Mouse (Mus musculus) yolk sac, embryonic 10.5 days (tissue): ENCODE data around the gene Tgm2.

Experiments
- DNase-seq: peaks from one replicate; pipeline ENCODE4 v3.0.0-alpha.2; 2017; ENCODE audit warnings: low spot score

The Tgm2 gene

DNA sequence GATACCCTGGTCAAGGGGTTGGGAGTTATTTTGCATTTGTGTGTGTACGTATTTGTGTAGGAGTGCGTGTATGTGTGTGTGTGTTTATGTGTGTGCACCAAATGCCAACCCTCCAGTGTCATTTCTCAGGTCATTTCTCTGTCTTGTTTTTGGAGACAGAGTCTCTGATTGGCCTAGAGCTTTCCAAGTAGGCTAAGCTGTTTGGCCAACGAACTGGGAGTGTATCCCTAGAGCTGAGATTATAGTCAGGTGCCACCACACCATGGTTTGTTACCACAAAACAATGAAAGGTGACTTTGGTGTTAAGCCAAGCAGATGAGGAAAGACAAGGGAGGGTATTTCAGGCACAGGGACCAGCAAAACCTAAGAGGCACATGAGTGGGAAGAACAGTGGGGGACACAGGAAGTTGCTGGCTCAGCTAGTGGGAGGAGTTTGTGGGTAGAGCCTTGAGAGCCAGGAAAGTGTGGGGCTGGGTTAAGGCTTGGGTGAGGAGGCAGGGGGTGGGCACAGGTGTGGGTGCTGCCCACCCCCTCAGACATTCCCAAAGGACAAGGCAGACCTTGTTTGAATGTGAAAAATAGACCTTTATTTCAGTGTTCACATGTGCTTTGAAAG lies 30.3 kb downstream of the Tgm2 start:
- no peak for DNase-seq

DNA sequence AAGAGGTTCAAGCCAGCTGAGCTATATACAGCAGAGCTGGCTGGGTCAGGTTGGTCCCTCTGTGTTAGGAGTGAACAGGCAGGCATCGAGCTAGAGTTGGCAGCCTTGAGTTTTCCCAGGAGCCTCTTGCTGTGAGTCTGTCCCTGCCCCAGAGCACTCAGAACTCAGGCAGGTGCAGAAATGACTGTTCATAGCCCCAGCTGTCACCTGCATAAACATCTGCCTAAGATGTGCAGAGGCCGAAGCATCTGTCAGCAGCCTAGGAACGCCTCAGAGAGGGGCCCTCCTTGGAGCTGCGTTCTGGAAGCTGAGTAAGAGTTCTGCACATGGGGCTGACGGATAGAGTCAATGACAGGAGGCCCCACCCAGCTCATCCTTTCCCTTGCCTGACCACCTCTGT lies 31.3 kb downstream of the Tgm2 start:
- no peak for DNase-seq

DNA sequence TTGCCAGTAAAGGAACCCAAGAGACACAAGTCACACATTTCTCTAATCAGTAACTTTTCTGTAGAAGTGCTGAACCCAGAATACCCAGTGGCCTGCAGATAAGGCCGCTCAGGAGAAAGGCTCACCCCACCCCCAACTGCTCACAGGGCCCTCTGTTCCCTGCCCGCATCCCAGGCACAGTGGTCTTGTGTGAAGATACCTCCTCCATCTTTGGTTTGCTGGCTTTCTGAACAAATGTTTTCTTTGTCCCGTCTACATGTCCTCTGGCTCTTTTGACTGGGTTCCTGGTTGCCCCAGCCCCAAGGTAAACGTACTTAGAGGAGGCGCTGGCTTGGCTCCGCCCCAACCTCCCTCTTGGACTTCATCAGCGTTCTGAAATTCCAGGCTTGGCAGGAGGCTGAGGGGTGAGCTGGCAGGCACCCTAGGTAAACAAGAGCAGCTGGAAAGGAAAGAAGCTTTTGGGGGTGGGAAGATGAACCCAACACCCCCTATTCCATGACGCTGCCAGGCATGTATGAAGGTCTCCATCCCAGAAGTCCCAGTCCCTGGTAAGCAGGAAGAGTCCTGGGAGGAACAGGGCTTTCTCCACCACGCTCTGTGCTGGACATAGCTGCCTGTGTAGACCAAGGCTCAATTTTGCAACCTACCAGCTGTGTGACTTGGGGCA lies 32.5 kb downstream of the Tgm2 start:
- peak; percentile 85 for DNase-seq

DNA sequence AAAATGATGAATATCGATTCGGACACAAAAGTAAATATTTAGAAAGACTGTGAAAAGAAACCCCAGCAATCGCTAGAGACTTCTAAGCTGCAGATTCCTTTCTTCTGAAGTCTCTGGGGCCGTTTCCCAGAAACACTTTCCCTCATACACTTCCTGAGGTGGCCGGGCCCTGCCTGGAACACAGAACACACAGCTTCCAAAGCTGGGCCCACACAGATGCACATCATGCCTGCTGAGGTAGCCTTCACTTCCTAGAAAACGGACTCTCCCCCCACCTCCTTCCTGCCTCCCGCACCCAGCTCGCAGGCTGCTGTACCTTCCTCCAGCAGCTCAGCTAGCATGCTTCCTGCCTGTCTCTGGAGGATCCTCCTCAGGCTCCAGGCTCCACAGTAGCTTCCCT lies 36.7 kb downstream of the Tgm2 start:
- DNase-seq: no peak

DNA sequence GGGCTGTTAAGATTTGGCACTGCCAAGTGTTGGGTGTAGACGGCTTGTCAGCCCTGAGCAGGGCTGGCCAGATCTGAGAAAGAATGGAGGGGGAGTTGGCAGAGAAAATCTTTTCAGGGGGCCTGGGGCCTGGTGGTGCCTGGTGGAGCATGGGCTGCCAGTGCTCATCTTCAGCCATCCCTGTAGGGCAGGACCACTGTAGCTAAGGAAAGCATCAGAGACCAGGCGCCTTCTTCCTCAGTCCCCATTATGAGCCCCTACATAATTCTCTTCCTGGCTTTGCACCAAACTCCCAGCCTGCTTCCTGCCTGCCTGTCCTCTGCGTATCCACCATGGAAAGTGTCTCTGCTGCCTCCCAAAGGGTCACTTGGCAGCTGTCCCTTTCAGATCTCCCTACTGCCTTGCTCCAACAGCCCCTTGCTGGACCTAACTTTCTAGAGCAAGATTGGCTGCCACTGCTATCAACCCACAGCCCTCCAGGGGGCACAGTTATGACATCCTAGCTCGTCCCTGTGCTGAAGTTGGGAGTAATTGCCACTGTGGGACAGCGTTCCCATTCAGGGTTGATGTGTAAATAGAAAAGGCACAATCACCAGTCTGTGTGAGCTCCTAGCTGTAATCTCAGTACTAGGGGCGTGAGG lies 39.2 kb downstream of the Tgm2 start:
- peak; percentile 71 for DNase-seq

DNA sequence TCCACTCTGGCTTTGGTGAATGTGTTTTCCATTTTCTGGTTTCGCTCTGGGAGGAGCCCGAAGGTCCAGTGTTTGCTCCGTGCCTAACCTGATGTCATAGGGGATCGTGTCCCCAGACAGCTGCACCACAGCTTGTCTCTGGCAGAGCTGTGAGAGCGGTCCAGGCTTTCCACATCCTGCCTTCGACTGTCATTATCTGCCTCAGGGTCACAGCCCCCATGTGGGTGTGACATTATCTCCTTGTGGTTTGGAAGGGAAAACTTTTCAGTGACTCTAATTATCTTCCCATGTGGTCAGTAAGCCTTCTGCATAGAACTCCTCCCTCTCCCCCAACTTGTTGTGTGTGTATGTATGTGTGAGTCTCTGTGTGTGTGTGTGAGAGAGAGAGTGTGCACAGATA lies 40.6 kb downstream of the Tgm2 start:
- no peak for DNase-seq

DNA sequence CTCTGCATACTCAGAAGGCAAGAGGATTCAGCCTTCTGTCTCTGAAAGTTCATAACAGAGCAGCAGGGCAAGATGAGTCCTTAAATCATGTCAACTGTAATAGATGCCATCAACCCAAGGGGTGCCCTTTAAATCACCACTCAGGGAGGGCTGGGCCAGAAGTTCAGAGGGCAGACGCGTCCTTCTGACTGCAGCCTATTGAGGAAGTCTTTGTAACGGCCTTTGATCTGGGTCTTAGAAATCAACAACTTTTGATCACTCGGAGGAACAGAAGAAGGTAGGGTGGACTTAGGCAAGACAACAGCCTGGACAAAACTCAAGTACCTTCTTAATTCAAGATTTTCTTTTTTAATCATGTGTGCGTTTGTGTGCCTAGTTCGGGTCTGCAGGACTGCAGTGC lies 41.3 kb downstream of the Tgm2 start:
- no peak for DNase-seq

DNA sequence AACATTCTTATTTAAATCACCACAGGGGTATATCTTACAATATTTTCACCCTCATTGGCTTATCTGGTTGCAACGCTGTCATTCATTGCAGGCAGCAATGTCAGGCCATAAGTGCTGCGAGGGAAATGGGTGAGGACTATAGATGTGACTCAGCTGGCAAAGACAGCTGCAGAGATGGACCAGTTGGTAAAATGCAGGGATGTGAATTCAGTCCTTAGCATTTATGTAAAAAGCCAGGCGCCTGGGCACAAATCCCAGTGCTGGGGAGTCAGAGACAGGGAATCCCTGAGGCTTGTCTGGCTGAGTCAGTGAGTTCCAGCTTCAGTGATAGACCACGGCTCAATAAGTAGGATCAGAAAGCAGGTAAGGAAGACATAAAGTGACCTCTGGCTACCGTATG lies 44.5 kb downstream of the Tgm2 start:
- DNase-seq: no peak

DNA sequence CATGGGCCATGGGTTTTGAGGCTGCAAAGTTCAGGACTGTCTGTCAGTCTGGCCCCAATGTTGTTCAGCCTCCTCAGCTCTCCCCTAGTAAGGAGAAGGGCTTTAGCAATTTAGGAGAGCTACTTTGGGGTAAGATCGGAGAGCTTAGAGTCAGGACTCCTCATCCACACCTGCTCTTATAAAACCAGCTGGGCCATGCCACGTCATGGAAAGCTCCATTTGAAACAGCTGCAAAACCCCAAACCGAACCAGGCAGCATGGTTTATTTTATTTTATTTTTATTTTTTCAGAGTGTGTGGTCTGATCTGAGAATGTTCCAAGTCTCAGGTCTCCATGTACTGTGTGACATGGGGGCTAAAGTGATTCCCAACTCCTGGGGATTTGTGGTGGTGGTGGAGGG lies 46.7 kb downstream of the Tgm2 start:
- DNase-seq: no peak

DNA sequence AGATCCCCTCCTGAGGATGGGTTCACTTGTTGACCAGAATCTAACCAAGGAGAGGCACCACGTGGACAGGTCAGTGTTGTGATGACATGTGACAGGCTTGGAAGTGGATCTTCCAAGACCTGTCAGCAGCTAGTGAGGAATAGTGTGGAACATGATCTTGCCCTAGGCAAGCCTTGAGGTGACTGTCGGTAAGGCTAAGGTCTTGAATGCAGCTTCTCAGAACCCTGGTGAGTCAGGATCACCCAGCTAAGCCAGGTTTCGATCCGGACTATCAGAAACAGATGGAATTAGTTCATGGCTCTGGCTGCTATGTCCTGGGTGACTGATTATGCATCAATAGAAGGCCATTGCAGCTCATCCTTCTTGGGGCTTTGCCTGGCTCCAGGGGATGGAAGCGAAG lies 47.5 kb downstream of the Tgm2 start:
- no peak for DNase-seq

DNA sequence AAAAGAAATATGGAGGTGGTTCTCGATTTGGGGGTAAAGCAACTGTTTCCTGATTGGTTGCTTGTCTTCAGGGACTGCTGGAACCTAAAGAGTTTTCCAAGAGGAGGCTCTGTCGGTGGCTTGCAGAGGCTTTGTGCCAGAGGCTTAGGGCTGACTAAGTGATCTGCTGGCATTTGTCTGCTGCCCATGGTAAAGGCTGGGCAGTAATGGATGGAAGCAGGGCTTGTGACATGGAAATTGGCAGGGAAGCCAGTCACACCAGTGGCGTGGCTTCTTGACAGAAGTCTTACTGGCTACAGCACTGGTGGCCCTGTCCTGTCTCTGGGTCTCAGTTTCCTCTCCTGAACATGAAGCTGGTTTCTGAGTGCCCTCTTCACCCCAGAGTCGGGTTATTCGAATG lies 49.2 kb downstream of the Tgm2 start:
- no peak for DNase-seq

DNA sequence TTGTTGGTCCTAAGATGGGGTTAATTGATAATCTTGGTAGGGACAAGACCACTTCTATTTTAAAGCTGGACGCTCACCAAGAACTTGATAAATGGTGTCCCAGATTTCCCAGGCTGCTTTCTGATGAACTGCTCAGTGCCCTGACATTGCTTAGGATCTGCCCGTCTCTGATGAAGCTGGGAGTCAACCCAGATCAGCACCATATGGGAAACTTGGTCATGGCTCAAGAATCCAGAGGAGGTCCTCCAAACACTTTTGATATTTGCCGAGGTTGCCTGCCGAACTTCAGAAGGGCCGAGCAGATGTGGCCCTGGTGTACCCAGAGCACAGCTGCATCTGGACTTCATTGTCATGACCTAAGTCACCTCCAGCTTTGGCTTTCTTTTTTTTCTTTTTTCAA lies 51.4 kb downstream of the Tgm2 start:
- no peak for DNase-seq

DNA sequence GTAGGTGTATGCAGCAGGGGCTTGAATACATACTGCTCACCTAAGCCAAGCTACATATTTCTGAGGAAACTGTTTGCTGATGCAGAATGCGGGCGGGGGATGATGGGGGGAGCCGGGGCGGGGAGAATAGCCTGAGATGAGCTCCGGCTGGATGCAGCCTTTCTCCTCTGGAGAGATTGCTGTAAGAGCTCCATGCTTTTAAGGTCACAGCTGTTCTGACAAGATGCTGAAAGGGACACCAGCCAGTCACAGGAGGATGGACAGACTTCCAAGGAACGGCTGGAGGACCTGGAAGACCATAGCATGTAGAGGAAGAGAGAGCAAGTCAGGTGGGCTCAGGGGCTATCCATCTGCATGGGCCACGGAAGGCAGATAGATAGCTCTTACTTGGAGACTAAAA lies 51.9 kb downstream of the Tgm2 start:
- no peak for DNase-seq

DNA sequence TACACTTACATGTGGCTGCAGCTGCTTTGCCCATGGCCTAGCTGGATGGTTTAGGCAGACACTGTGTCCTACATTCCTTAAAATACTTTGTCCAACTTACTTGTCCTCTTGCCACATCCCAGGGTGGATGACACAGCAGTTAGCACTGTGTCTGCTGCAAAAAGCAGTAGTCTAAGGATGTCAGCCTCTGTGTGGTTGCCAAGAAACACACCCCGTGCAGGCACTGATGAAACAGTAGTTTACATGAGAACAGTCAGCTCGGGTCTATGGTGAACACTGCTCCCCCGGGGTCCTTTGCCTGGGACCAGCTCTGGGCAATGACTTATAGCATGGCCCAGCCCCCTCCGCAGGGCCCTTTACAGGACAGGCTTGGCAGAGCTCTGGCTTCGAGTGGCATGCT lies 52.9 kb downstream of the Tgm2 start:
- no peak for DNase-seq

DNA sequence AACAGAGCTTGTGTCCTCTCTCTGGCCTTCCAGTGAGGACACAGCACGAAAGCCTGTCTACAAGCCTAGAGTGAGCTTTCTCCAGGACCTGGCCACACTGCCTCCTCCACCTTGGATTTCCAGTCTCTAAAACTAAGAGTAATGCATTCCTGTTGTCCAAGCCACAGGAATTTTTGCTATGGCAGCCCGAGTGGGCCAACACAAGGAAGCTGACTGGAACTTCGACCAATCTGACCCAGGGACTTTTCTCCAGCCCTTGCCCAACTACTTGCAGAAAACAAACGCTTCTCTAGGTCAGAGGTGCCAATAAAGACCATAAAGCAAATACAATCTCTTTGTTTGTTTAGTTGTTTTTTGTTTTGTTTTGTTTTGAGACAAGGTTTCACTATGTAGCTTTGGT lies 56.1 kb downstream of the Tgm2 start:
- DNase-seq: no peak

DNA sequence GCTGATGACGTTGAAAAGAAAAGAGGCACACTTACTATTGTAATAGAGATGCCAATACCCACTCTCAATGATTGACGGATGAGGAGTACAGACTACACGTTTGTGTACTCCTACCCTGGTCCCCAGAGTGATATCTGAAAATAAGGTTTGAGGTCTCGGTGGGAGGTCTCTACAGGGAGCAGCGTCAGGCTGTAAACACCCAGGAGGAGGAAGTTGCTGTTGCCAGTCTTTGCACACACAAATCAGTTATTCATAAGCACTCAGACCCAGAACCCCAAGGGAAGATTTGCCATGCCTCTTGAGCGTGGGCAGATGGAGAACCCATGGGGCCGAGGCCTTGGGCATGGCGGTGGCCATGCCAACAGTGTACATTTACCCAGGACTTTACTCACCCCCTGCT lies 61.8 kb downstream of the Tgm2 start:
- no peak for DNase-seq

DNA sequence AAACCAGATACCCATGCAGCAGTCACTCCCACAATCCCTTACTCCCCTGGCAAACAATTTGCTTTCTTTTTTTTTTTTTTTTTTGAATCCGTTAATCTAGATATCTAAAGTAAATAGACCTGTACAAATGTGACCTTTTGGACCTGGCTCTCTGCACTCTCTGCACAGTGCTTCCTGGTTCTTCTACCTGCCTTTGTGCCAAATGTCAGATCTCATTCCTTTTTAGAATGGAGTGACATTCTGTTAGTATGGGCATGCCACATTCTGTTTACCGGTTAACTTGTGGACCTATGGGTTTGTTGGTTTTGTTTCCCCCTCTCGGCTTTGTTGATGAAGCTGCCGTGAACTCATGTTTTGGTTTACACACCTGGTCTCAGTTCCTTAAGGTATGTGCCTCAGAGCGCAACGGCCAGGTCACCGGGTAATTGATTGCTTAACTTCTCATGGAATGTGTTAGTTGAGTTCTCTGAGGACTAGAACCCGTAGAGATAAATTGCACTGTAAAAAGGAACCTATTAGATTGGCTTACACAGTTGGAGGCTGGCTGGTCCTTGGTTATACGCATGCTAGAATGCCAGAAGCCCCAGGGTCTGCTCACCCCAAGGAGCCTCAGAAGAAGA lies 65.5 kb downstream of the Tgm2 start:
- peak; percentile 78 for DNase-seq

DNA sequence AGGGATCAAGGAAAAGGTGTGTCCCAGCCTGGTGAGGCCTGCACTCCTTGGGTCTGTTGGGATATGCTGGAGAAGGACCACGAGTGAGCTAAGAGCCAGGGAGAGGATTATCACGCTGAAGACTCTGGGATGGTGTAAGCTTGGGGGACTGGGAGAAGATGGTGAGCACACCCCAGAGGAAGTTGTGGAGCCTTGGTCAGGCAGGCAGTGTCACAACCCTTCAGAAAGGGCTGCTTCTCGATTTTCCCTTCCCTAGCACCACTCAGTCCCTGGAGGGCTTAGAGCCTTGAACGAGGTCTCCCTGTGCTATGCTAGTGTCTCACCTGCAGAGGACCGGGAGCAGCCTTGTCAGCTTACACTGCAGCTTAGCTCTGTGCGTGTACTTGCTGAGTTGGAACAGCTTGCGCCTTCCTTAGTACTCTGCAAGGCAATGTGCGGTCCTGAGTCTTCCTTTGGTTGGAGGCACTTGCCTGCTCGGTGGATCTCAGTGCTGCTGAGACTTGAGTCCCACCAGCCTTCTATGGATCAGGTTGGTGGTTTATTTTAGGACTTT lies 66.3 kb downstream of the Tgm2 start:
- peak; percentile 71 for DNase-seq

DNA sequence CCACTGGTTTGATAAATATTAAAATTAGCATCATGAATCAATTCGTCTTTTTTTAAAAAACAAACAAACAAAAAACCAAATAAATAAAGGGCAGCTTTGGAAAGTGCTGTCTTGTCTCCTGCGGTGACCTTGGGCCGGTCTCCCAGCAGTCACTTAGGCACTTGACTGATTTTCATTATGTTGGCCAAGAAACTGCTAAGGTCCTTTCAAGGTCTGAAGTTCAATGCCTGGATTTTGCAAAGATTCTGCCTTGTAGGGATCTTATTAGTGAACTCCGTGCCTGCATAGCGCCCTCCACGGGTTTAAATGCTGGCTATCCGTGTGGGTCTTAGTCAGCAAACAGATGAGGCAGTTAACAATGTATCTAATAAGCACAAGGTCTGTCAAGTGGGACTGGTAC lies 67.3 kb downstream of the Tgm2 start:
- no peak for DNase-seq

DNA sequence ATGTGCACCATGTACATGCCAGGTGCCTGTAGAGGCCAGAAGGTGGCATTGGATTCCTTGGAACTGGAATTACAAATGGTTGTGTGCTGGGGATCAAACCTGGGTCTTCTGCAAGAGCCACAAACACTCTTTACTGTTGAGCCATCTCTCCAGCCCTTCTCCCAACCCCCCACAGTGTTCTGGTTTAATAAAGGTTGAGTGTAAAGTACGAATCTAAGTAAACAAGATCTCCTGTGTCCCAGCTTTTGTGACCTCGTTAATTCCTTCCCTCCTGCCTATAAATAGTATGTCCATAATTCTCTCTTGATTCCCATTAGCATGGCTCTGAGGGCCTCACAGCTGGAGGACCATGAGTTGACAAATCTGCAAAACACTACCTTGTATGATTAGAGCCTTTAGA lies 68.3 kb downstream of the Tgm2 start:
- peak; percentile 47 for DNase-seq

DNA sequence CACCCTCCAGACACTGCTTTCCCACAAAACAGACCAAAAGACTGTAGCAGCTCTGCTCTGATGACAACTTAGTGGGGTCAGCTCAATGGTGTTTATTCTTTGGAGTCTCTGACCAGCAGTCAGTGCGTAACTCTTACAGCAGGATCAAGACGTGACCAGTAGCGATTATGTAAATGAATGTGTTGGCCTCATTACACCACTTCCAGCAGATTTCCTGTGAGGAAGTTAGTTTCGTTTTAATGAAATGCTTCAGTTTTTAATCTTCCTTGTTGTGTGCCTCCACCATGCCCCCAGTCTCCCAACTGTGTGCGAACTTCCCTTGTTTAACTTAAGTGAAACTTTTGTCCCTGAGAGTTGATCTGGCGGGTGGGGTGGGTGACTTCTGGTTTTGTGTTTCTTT lies 69.5 kb downstream of the Tgm2 start:
- no peak for DNase-seq

DNA sequence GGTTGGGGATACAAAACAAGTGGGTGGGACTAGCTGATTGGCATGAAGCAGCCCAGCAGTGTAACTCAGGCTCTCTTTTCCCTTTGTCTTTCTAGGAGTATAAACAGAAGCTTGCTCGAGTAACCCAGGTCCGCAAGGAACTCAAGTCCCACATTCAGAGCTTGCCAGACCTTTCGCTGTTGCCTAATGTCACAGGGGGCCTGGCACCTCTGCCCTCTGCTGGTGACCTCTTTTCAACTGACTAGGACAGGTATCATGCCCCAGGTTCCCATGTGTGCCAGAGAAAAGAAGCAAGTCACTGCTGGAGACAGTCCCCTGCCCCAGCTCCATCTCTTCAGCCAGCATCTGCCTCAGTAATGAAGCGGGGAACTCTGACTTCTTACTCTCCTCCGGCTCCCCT lies 71.4 kb downstream of the Tgm2 start:
- DNase-seq: no peak

DNA sequence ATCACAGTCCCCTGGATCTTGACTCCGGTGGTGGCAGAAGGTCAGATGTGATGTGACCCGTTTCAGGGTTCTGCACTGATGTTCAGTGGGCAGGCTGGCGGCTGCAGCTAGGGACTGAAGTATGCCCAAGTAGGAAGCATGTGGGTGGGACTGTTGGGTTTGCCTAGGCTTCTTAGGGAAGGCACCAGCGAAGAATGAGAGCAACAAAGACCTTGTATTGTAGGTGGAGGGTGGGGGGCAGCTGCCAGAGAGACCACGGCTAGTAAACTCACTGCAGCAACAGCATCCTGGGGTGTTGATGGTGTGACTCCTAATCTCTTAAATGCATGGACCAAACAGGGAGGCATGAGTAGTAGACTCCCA lies 74.6 kb downstream of the Tgm2 start:
- no peak for DNase-seq
